Mouse (Mus musculus): ENCODE results near the gene Wdr45.
"Not testable (repeated sequence)": the region's sequence is repeated elsewhere in the genome, so short reads cannot be mapped to it uniquely, and the experiment has no call there.

The Wdr45 gene

GRCm38 (mm10) chrX:7714135-7714899 is at the start of gene Wdr45:
Wdr45 (plus strand) TSS chrX:7714333.
- DNase-seq (ENCODE audit: low spot score in 2 of 2) = peak; percentile 79 to 81

- no peak for DNase-seq (ENCODE audit: low spot score in 2 of 2)
Observed at GRCm38 (mm10) chrX:7664791-7665190, 49.3 kb upstream of the Wdr45 start.

GRCm38 (mm10) chrX:7665739-7666502 is 48.2 kb upstream of the Wdr45 start:
- DNase-seq (ENCODE audit: low spot score in 2 of 2) = no peak

GRCm38 (mm10) chrX:7670390-7670881 is 43.7 kb upstream of the Wdr45 start:
- DNase-seq (ENCODE audit: low spot score in 2 of 2) = peak; percentile 37 to 54

GRCm38 (mm10) chrX:7670921-7671623 is 43.1 kb upstream of the Wdr45 start, which contains the start of gene Plp2:
Plp2 (minus strand) TSS chrX:7671390.
- peak in 1 of 2 experiments; percentile 27 for DNase-seq (ENCODE audit: low spot score in 2 of 2)

GRCm38 (mm10) chrX:7672739-7673138 is 41.4 kb upstream of the Wdr45 start:
- no peak for DNase-seq (ENCODE audit: low spot score in 2 of 2)

GRCm38 (mm10) chrX:7673578-7674281 is 40.4 kb upstream of the Wdr45 start:
- DNase-seq (ENCODE audit: low spot score in 2 of 2) = no peak

GRCm38 (mm10) chrX:7674284-7675000 is 39.7 kb upstream of the Wdr45 start:
- no peak for DNase-seq (ENCODE audit: low spot score in 2 of 2)

- no peak for DNase-seq (ENCODE audit: low spot score in 2 of 2)
Observed at GRCm38 (mm10) chrX:7675001-7675380, 39.1 kb upstream of the Wdr45 start.

- no peak for DNase-seq (ENCODE audit: low spot score in 2 of 2)
Observed at GRCm38 (mm10) chrX:7678986-7679385, 35.1 kb upstream of the Wdr45 start.

GRCm38 (mm10) chrX:7679405-7680056 is 34.6 kb upstream of the Wdr45 start:
- peak; percentile 75 to 83 for DNase-seq (ENCODE audit: low spot score in 2 of 2)

GRCm38 (mm10) chrX:7680057-7680412 is 34.1 kb upstream of the Wdr45 start:
- no peak for DNase-seq (ENCODE audit: low spot score in 2 of 2)

- no peak for DNase-seq (ENCODE audit: low spot score in 2 of 2)
Observed at GRCm38 (mm10) chrX:7680864-7681263, 33.3 kb upstream of the Wdr45 start, which contains the start of gene Magix. Magix (minus strand) TSS chrX:7681251.

- DNase-seq (ENCODE audit: low spot score in 2 of 2) = no peak
Observed at GRCm38 (mm10) chrX:7688321-7688720, 25.8 kb upstream of the Wdr45 start.

GRCm38 (mm10) chrX:7690486-7690885 is 23.6 kb upstream of the Wdr45 start:
- DNase-seq (ENCODE audit: low spot score in 2 of 2) = no peak

- DNase-seq (ENCODE audit: low spot score in 2 of 2) = peak in 1 of 2 experiments; percentile 39
Observed at GRCm38 (mm10) chrX:7692862-7693261, 21.3 kb upstream of the Wdr45 start.

- no peak for DNase-seq (ENCODE audit: low spot score in 2 of 2)
Observed at GRCm38 (mm10) chrX:7696520-7696919, 17.6 kb upstream of the Wdr45 start.

GRCm38 (mm10) chrX:7696954-7697381 is 17.2 kb upstream of the Wdr45 start, which contains the start of gene Gpkow:
Gpkow (plus strand) TSS chrX:7697131.
- peak; percentile 53 to 66 for DNase-seq (ENCODE audit: low spot score in 2 of 2)

GRCm38 (mm10) chrX:7713764-7714134 is 384 bp upstream of the Wdr45 start:
- not testable (repeated sequence) for DNase-seq (ENCODE audit: low spot score in 2 of 2)

GRCm38 (mm10) chrX:7716058-7716457 is 1.9 kb downstream of the Wdr45 start:
- not testable (repeated sequence) for DNase-seq (ENCODE audit: low spot score in 2 of 2)
